Mouse (Mus musculus): ENCODE results near the gene Olfr126.

DNA sequence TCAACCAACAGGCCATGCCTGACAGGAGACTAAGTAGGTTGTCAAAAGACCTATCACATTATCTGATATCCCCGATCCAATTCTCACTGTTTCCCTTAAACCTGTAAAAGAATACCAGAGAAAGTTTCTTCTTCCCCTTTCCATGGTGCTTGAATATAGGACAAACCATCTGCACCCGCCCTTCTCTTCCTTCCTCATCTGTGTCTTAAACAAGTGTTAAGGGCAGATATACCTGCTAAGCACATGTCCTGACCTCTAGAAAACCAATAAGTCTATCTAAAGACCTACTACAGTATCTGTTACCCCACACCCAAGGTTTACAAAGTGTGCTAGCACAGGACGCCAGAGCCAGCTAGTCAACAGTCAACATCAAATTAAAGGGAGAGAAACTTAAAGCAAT, 26.5 kb downstream of the Olfr126 start:
- TF ChIP-seq POLR2A (IDR thresholded peaks at IDR 0.05; ENCODE audit: borderline replicate concordance, low read depth, low read length) (no peak), CTCF (IDR thresholded peaks at IDR 0.05; ENCODE audit: low read depth, low read length) (no peak)
